Mouse (Mus musculus): ENCODE results near the gene Rnf185. TPM values are rescaled to one million over a fixed set of nuclear protein-coding genes. Genes with fewer than 3 reads are reported as not detected.

Rnf185 gene
- polyA plus RNA-seq, 1 experiment from 2014 or later: 24.7 TPM

- Histone ChIP-seq H3K4me2 (peak overlapping the region; percentile 61), H3K27ac (replicated peaks) (peak overlapping the region; percentile 95), H3K4me3 (peak overlapping the region; percentile 25), H3K36me3 (no peaks in the 10 kb centered on the region), H3K27me3 (replicated peaks) (no peaks in the 10 kb centered on the region), H3K9ac (peak overlapping the region; percentile 57), H3K9me3 (no peaks in the 10 kb centered on the region), H3K4me1 (peaks cover 67% of the 10 kb centered on the region)
- ATAC-seq (ENCODE audit: extremely low read depth, insufficient number of reproducible peaks, low FRiP score, low TSS enrichment): no peak
- 21% methylated on average over 7 of the region's 7 CpGs for WGBS
Measured at GRCm38 (mm10) chr11:3373591-3374292, 78.4 kb downstream of the Rnf185 start.

DNA sequence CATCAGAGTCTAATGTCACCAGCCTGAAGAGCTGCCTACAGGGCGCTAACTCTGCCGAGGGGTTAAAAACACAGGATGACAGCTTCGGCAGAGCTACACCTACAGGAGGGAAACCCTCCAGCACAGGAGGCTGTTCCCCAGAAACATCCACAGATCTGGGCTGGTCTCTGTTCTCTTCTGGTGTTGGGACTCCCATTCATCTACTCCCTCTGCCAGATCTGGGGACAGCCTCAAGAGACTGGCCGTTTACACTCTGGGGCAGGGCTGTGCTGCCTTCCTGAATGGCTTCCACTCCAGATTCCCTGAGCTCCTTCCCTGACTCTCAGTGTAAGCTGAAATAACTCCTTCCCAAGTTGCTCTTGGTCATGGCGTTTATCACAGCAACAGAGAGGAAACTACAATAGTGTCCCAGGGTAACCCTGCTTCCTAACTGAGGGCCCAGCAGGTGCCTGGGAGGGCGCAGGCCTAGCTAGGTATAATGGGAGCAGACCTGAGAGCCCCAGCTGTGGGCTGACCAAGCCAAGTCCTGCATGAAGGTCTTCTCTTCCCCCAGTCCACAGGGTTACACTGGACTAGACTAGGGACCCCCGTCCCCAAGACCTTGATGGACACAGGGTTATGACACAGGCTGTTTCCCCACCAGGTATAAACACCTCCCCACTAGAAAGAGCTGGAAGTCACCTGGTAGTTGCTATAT lies 80.4 kb downstream of the Rnf185 start:
- Histone ChIP-seq H3K4me3 (peak overlapping the region; percentile 69), H3K4me2 (peak overlapping the region; percentile 85), H3K9ac (peak overlapping the region; percentile 87), H3K36me3 (no peaks in the 10 kb centered on the region; the same call in 1 of the 2 replicates), H3K27ac (replicated peaks) (peak overlapping the region; percentile 85), H3K9me3 (no peaks in the 10 kb centered on the region), H3K4me1 (peaks cover 75% of the 10 kb centered on the region), H3K27me3 (replicated peaks) (no peaks in the 10 kb centered on the region)
- ATAC-seq (ENCODE audit: extremely low read depth, insufficient number of reproducible peaks, low FRiP score, low TSS enrichment): no peak
- 20% methylated on average over 7 of the region's 7 CpGs for WGBS

GRCm38 (mm10) chr11:3370928-3371598 lies 81.1 kb downstream of the Rnf185 start:
- H3K9ac ChIP-seq: peak overlapping the region; percentile 87
- H3K4me2 ChIP-seq: peak overlapping the region; percentile 85
- WGBS: under 1% methylated on average over 27 of the region's 27 CpGs
- H3K4me3 ChIP-seq: peak overlapping the region; percentile 69
- no peaks in the 10 kb centered on the region; the same call in 1 of the 2 replicates for H3K36me3 ChIP-seq
- peak overlapping the region; percentile 85 for H3K27ac ChIP-seq (replicated peaks)
- H3K27me3 ChIP-seq (replicated peaks): no peaks in the 10 kb centered on the region
- no peaks in the 10 kb centered on the region for H3K9me3 ChIP-seq
- ATAC-seq (ENCODE audit: extremely low read depth, insufficient number of reproducible peaks, low FRiP score, low TSS enrichment): peak; percentile 78; the same call in 1 of the 2 replicates
- peaks cover 73% of the 10 kb centered on the region for H3K4me1 ChIP-seq

DNA sequence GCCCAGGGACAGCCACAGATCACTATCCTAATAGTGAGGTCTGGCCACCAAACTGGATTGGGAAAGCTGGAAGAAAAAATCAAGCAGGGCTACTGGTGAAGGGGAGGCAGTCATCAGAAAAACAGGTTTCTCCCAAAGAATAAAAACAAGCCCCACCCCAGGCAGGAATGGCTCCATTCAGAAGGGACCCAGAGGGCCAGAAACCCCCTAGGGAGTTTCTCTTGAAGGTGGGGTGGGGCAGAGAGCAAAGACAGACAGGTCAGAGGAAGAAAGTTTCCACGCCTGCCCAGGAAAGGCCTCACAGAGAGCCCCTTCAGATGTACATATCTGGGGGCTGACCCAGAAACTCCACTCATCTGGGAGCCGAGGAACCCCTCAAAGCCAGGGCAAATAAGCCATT lies 82.0 kb downstream of the Rnf185 start:
- Histone ChIP-seq H3K4me2 (peak overlapping the region; percentile 85), H3K27me3 (replicated peaks) (no peaks in the 10 kb centered on the region), H3K9me3 (no peaks in the 10 kb centered on the region), H3K9ac (peak overlapping the region; percentile 87), H3K36me3 (no peaks in the 10 kb centered on the region; the same call in 1 of the 2 replicates), H3K27ac (replicated peaks) (peak overlapping the region; percentile 85), H3K4me1 (peaks cover 64% of the 10 kb centered on the region), H3K4me3 (peak overlapping the region; percentile 69)
- ATAC-seq (ENCODE audit: extremely low read depth, insufficient number of reproducible peaks, low FRiP score, low TSS enrichment): no peak
- WGBS: 51% methylated on average over 2 of the region's 2 CpGs

DNA sequence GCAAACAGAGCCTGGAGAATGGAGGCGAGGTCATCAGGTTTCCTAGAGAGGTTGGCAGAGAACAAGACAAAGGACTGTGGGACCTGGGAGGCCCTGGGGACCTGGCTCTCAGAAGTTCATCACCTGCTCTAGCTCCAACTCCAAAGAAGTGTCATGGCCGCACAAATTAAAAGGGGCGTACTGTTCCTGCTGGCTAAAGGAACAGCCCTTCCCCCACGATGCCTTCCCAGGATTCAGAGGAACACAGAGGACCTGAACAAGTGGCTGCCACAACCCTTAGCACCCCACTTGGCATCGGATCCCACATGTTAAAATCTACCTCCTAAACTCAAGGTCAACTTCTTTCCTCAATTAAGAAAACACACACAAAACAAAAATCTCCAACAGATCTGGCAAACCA lies 82.7 kb downstream of the Rnf185 start:
- Histone ChIP-seq H3K9me3 (no peaks in the 10 kb centered on the region), H3K4me2 (peak overlapping the region; percentile 85), H3K4me3 (peak overlapping the region; percentile 69), H3K27me3 (replicated peaks) (no peaks in the 10 kb centered on the region), H3K36me3 (peaks cover under 1% of the 10 kb centered on the region; the same call in 1 of the 2 replicates), H3K9ac (peak overlapping the region; percentile 87), H3K4me1 (peaks cover 57% of the 10 kb centered on the region), H3K27ac (replicated peaks) (peak overlapping the region; percentile 85)
- no peak for ATAC-seq (ENCODE audit: extremely low read depth, insufficient number of reproducible peaks, low FRiP score, low TSS enrichment)
- WGBS: 78% methylated on average over 5 of the region's 5 CpGs

- WGBS: 28% methylated on average over 7 of the region's 7 CpGs
- no peak for ATAC-seq (ENCODE audit: extremely low read depth, insufficient number of reproducible peaks, low FRiP score, low TSS enrichment)
- H3K9me3 ChIP-seq: no peaks in the 10 kb centered on the region
- peak overlapping the region; percentile 69; the same call in 1 of the 2 replicates for H3K4me3 ChIP-seq
- peak overlapping the region; percentile 85 for H3K4me2 ChIP-seq
- H3K9ac ChIP-seq: peak overlapping the region; percentile 87
- H3K27me3 ChIP-seq (replicated peaks): no peaks in the 10 kb centered on the region
- H3K27ac ChIP-seq (replicated peaks): peak overlapping the region; percentile 85
- peaks cover 2% of the 10 kb centered on the region; the same call in 1 of the 2 replicates for H3K36me3 ChIP-seq
- peaks cover 53% of the 10 kb centered on the region for H3K4me1 ChIP-seq
Measured at GRCm38 (mm10) chr11:3368983-3369382, 83.2 kb downstream of the Rnf185 start.

- WGBS: 87% methylated on average over 7 of the region's 7 CpGs
- H3K9me3 ChIP-seq: peaks cover 6% of the 10 kb centered on the region; the same call in 1 of the 2 replicates
- no peak overlapping the region for H3K9ac ChIP-seq
- H3K36me3 ChIP-seq: peaks cover 20% of the 10 kb centered on the region
- H3K27ac ChIP-seq (replicated peaks): no peak overlapping the region
- H3K27me3 ChIP-seq (replicated peaks): no peaks in the 10 kb centered on the region
- H3K4me2 ChIP-seq: no peak overlapping the region
- H3K4me1 ChIP-seq: peaks cover 33% of the 10 kb centered on the region
- ATAC-seq (ENCODE audit: extremely low read depth, insufficient number of reproducible peaks, low FRiP score, low TSS enrichment): no peak
- no peak overlapping the region for H3K4me3 ChIP-seq
Measured at GRCm38 (mm10) chr11:3366411-3366810, 85.8 kb downstream of the Rnf185 start.

Other genes with a start within 250 kb of the Rnf185 start
- gene Eif4enif1, start 250.0 kb downstream of the Rnf185 start, polyA plus RNA-seq (2015; fragmentation: Nextera tagmentation; extraction: Ambion mirVana): 28.0 and 32.3 TPM in 2 replicates
- 159 and 171 TPM in 2 replicates for gene Drg1, start 185.9 kb downstream of the Rnf185 start, polyA plus RNA-seq (2015; fragmentation: Nextera tagmentation; extraction: Ambion mirVana)
- 22.7 and 24.4 TPM in 2 replicates for gene Patz1, start 163.5 kb downstream of the Rnf185 start, polyA plus RNA-seq (2015; fragmentation: Nextera tagmentation; extraction: Ambion mirVana)
- 19.0 and 25.9 TPM in 2 replicates for gene Pik3ip1, start 122.0 kb downstream of the Rnf185 start, polyA plus RNA-seq (2015; fragmentation: Nextera tagmentation; extraction: Ambion mirVana)
- gene Limk2, start 43.2 kb downstream of the Rnf185 start, polyA plus RNA-seq (2015; fragmentation: Nextera tagmentation; extraction: Ambion mirVana): 50.4 and 58.3 TPM in 2 replicates
- gene Pla2g3, start 35.9 kb upstream of the Rnf185 start, polyA plus RNA-seq (2015; fragmentation: Nextera tagmentation; extraction: Ambion mirVana): 0.11 and 0.16 TPM in 2 replicates
- 9.0 and 10.0 TPM in 2 replicates for gene Inpp5j, start 52.5 kb upstream of the Rnf185 start, polyA plus RNA-seq (2015; fragmentation: Nextera tagmentation; extraction: Ambion mirVana)
- 128 and 130 TPM in 2 replicates for gene Selenom, start 62.3 kb upstream of the Rnf185 start, polyA plus RNA-seq (2015; fragmentation: Nextera tagmentation; extraction: Ambion mirVana)
- gene Smtn, start 88.2 kb upstream of the Rnf185 start, polyA plus RNA-seq (2015; fragmentation: Nextera tagmentation; extraction: Ambion mirVana): 77.1 and 79.5 TPM in 2 replicates
- gene Morc2a, start 196.8 kb upstream of the Rnf185 start, polyA plus RNA-seq (2015; fragmentation: Nextera tagmentation; extraction: Ambion mirVana): 18.0 and 20.4 TPM in 2 replicates

Data from heart, embryonic 13.5 days (tissue).